Mouse (Mus musculus) CH12.LX (cell line): Measurements from ENCODE around the gene Pde4d. TPM values are rescaled to one million over a fixed set of nuclear protein-coding genes. Genes with fewer than 3 reads are reported as not detected.

Source experiments
- DNase-seq: peaks from one replicate; pipeline ENCODE4 v3.0.0-alpha.2; 2013; ENCODE audit errors: extremely low read depth
- H3K27ac ChIP-seq: 2 replicates; pipeline ENCODE4 v1.5.1; 2012; ENCODE audit warnings: low read depth, mild to moderate bottlenecking, control low read depth, moderate library complexity; ENCODE audit not compliant: insufficient read depth
- H3K27me3 ChIP-seq: replicated peaks from 2 replicates; pipeline ENCODE3; 2012; ENCODE audit warnings: inconsistent platforms
- H3K36me3 ChIP-seq, 2 experiments: replicated peaks in 1 of 2; 2 replicates each; pipeline versions ENCODE3 to v1.6.1; 2012; ENCODE audit warnings: inconsistent platforms in 1 of 2, low read length in 1 of 2, mild to moderate bottlenecking in 1 of 2, mixed read lengths in 1 of 2, moderate library complexity in 1 of 2; ENCODE audit not compliant: control insufficient read depth in 1 of 2, insufficient read depth in 1 of 2
- H3K4me1 ChIP-seq, 2 experiments: 2 replicates each; pipeline ENCODE4 v1.6.1; 2012; ENCODE audit warnings: inconsistent platforms in 1 of 2, moderate library complexity in 1 of 2; ENCODE audit not compliant: insufficient read depth in 2 of 2, control insufficient read depth in 1 of 2
- H3K4me2 ChIP-seq: 2 replicates; pipeline ENCODE4 v1.6.1; 2012; ENCODE audit warnings: low read depth, mild to moderate bottlenecking, control low read depth; ENCODE audit not compliant: poor library complexity, insufficient read depth, severe bottlenecking
- H3K4me3 ChIP-seq, 3 experiments: fragments of 150-350 bp in 1 of 3; sonication (generic) in 1 of 3; replicated peaks in 1 of 3; 2 replicates each; pipeline versions ENCODE3 to v1.5.1; 2011 to 2012; ENCODE audit warnings: low read depth in 2 of 3, low read length in 2 of 3, mild to moderate bottlenecking in 2 of 3, moderate library complexity in 2 of 3, control low read depth in 1 of 3, improper control_type of control experiment in 1 of 3, inconsistent platforms in 1 of 3, mixed read lengths in 1 of 3; ENCODE audit not compliant: poor library complexity in 1 of 3
- H3K79me2 ChIP-seq: replicated peaks from 2 replicates; pipeline ENCODE4 v1.6.1; 2012; ENCODE audit warnings: mild to moderate bottlenecking, moderate library complexity; ENCODE audit not compliant: control insufficient read depth, poor library complexity, insufficient read depth, severe bottlenecking; ENCODE audit errors: extremely low read depth
- H3K9ac ChIP-seq: 2 replicates; pipeline ENCODE4 v1.6.1; 2012; ENCODE audit warnings: low read depth, mild to moderate bottlenecking, control low read depth, moderate library complexity; ENCODE audit not compliant: insufficient read depth
- H3K9me3 ChIP-seq: replicated peaks from 2 replicates; pipeline ENCODE3; 2012; ENCODE audit warnings: low read length, inconsistent platforms, mixed read lengths
- CHD1 ChIP-seq: IDR thresholded peaks from 2 replicates; pipeline ENCODE4 v1.6.1; 2012; ENCODE audit warnings: low read depth, low read length, improper control_type of control experiment, inconsistent platforms
- CHD2 ChIP-seq: IDR thresholded peaks from 2 replicates; pipeline ENCODE4 v1.6.1; 2011; ENCODE audit warnings: low read length, improper control_type of control experiment
- CTCF ChIP-seq, 2 experiments: IDR thresholded peaks in 1 of 2; conservative IDR thresholded peaks in 1 of 2; 2 replicates each; pipeline ENCODE4 v1.5.1; 2011 to 2012; ENCODE audit warnings: low read depth in 2 of 2, low read length in 2 of 2, improper control_type of control experiment in 1 of 2, inconsistent platforms in 1 of 2, mild to moderate bottlenecking in 1 of 2, moderate library complexity in 1 of 2
- ELF1 ChIP-seq: IDR thresholded peaks from 2 replicates; pipeline ENCODE4 v1.6.1; 2014; ENCODE audit warnings: low read depth, mild to moderate bottlenecking, inconsistent platforms, low read length, improper control_type of control experiment
- ETS1 ChIP-seq: conservative IDR thresholded peaks from 2 replicates; pipeline ENCODE4 v1.6.1; 2012; ENCODE audit warnings: low read depth, mild to moderate bottlenecking, inconsistent platforms, low read length, improper control_type of control experiment, moderate library complexity
- GABPA ChIP-seq: IDR thresholded peaks from 2 replicates; pipeline ENCODE4 v1.6.1; 2012; ENCODE audit warnings: low read depth, low read length, improper control_type of control experiment, inconsistent platforms; ENCODE audit not compliant: insufficient replicate concordance
- JUND ChIP-seq: conservative IDR thresholded peaks from 2 replicates; pipeline ENCODE4 v1.6.1; 2011; ENCODE audit warnings: low read depth, low read length, improper control_type of control experiment
- KAT2A ChIP-seq: IDR thresholded peaks from 2 replicates; pipeline ENCODE4 v1.6.1; 2012; ENCODE audit warnings: low read length, improper control_type of control experiment, inconsistent platforms; ENCODE audit not compliant: insufficient replicate concordance
- MAFK ChIP-seq: IDR thresholded peaks from 2 replicates; pipeline ENCODE4 v1.6.1; 2011; ENCODE audit warnings: low read length, improper control_type of control experiment; ENCODE audit not compliant: insufficient replicate concordance
- MAX ChIP-seq: IDR thresholded peaks from 2 replicates; pipeline ENCODE4 v1.6.1; 2011; ENCODE audit warnings: low read length, improper control_type of control experiment
- MAZ ChIP-seq: IDR thresholded peaks from 2 replicates; pipeline ENCODE4 v1.6.1; 2012; ENCODE audit warnings: low read depth, mild to moderate bottlenecking, inconsistent platforms, low read length, improper control_type of control experiment, moderate library complexity
- MXI1 ChIP-seq: IDR thresholded peaks from 2 replicates; pipeline ENCODE4 v1.6.1; 2011; ENCODE audit warnings: mild to moderate bottlenecking, low read depth, low read length, improper control_type of control experiment
- NRF1 ChIP-seq: IDR thresholded peaks from 2 replicates; pipeline ENCODE4 v1.6.1; 2014; ENCODE audit warnings: low read depth, mild to moderate bottlenecking, inconsistent platforms, low read length, improper control_type of control experiment, moderate library complexity
- RAD21 ChIP-seq: IDR thresholded peaks from 2 replicates; pipeline ENCODE4 v1.6.1; 2011; ENCODE audit warnings: low read depth, mild to moderate bottlenecking, low read length, improper control_type of control experiment, moderate library complexity
- SIN3A ChIP-seq: IDR thresholded peaks from 2 replicates; pipeline ENCODE4 v1.6.1; 2012; ENCODE audit warnings: low read length, improper control_type of control experiment, inconsistent platforms
- SMC3 ChIP-seq: IDR thresholded peaks from 2 replicates; pipeline ENCODE4 v1.6.1; 2011; ENCODE audit warnings: low read depth, low read length, improper control_type of control experiment
- TBP ChIP-seq: conservative IDR thresholded peaks from 2 replicates; pipeline ENCODE4 v1.6.1; 2011; ENCODE audit warnings: low read depth, low read length, improper control_type of control experiment
- USF1 ChIP-seq: IDR thresholded peaks from 2 replicates; pipeline ENCODE4 v1.6.1; 2014; ENCODE audit warnings: low read depth, mild to moderate bottlenecking, inconsistent platforms, low read length, improper control_type of control experiment
- ZC3H11A ChIP-seq: IDR thresholded peaks from 2 replicates; pipeline ENCODE4 v1.6.1; 2012; ENCODE audit warnings: low read depth, mild to moderate bottlenecking, inconsistent platforms, low read length, improper control_type of control experiment
- ZKSCAN1 ChIP-seq: IDR thresholded peaks from 2 replicates; pipeline ENCODE4 v1.6.1; 2012; ENCODE audit warnings: low read depth, inconsistent platforms, low read length, improper control_type of control experiment, borderline replicate concordance
- ZMIZ1 ChIP-seq: IDR thresholded peaks from 2 replicates; pipeline ENCODE4 v1.6.1; 2012; ENCODE audit warnings: low read depth, mild to moderate bottlenecking, inconsistent platforms, low read length, improper control_type of control experiment
- dilution Hi-C: fragments of 300-500 bp; cut with MboI; formaldehyde crosslinking; loops from 2 replicates; pipeline ENCODE4 v1.14.3; 2020; ENCODE audit warnings: low sequenced_read_pairs; ENCODE audit not compliant: extremely low pct_unique_long_range_greater_than_20kb, extremely low pct_ligation_motif_present
- in situ Hi-C: fragments of 300-500 bp; cut with MboI; formaldehyde crosslinking; loops from 3 replicates; pipeline ENCODE4 v1.14.3; 2019; ENCODE audit warnings: low sequenced_read_pairs, low pct_ligation_motif_present, low pct_unique_long_range_greater_than_20kb, mixed read lengths
- polyA plus RNA-seq: library from polyadenylated mRNA; unstranded; fragments of >175 nt; gene quantifications from 2 replicates; pipeline ENCODE4 v1.2.1, GENCODE M21; 2012; ENCODE audit warnings: low read depth; ENCODE audit not compliant: insufficient read length
- total RNA-seq, 2 experiments: library from RNA; depleted of rRNA; stranded (reverse); fragments of 300-350 nt in 1 of 2; fragments of >200 nt in 1 of 2; gene quantifications; 2 replicates each; pipeline ENCODE4 v1.2.3; 2012 to 2014

The Pde4d gene
- total and polyA plus RNA-seq, 3 experiments, result not detected

DNA sequence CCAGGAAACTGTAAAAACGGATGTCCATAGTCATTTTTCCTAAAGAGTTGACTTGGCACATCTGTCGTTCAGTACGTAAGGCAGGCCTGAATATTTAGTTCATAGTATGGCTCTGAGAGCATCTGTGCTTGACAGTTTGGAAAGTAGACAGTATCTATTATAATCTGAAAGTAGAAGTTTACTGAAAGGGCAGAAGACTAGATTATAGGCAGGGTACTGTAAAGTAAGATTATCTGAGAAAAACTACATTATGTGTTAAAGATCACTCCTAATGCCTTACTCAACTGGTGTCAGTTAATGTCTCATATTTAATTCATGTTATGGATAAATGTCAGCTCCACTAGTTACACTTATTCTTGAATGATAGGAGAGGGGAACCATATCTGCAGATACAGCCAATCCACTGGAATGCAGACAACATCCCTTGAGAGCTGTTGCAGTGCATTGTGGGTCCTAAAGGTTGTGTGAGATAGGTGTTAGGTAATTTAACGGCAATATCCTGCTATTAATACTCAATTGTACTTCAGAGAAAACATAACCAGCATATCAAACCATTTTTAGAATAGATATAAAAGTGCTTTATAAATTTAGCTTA lies 1232.0 kb downstream of the Pde4d start:
- Histone ChIP-seq H3K27me3 (no peaks in the 10 kb centered on the region), H3K36me3 (no peaks in the 10 kb centered on the region), H3K9me3 (peaks cover 45% of the 10 kb centered on the region), H3K4me1 (no peaks in the 10 kb centered on the region), H3K79me2 (no peaks in the 10 kb centered on the region), H3K4me2 (no peak overlapping the region), H3K9ac (no peak overlapping the region), H3K4me3 (no peak overlapping the region), H3K27ac (no peak overlapping the region)
- in situ Hi-C loops (no loop called here), dilution Hi-C loops (no loop called here)
- no peak for DNase-seq
- TF ChIP-seq MAZ, result no peak
- TF ChIP-seq ETS1, result no peak
- TF ChIP-seq SIN3A, result no peak
- no peak for TF ChIP-seq RAD21
- no peak for TF ChIP-seq GABPA
- no peak for TF ChIP-seq ZC3H11A
- no peak for TF ChIP-seq CHD1
- no peak for TF ChIP-seq KAT2A
- no peak for TF ChIP-seq ELF1
- TF ChIP-seq USF1, result no peak
- no peak for TF ChIP-seq SMC3
- TF ChIP-seq ZKSCAN1, result no peak
- no peak for TF ChIP-seq JUND
- no peak for TF ChIP-seq NRF1
- no peak for TF ChIP-seq CTCF (conservative IDR thresholded peaks at IDR 0.05 in 1 of 2, IDR thresholded peaks at IDR 0.05 in 1 of 2; ENCODE audit: low read depth in 2 of 2, low read length in 2 of 2)
- TF ChIP-seq MXI1, result no peak
- TF ChIP-seq MAFK, result no peak
- no peak for TF ChIP-seq ZMIZ1

GRCm38 (mm10) chr13:109683001-109683400 lies 1233.3 kb downstream of the Pde4d start:
- no peaks in the 10 kb centered on the region for H3K79me2 ChIP-seq
- H3K27me3 ChIP-seq, result no peaks in the 10 kb centered on the region
- peaks cover 42% of the 10 kb centered on the region for H3K9me3 ChIP-seq
- no peak for DNase-seq
- H3K9ac ChIP-seq, result no peak overlapping the region
- no peaks in the 10 kb centered on the region for H3K4me1 ChIP-seq
- dilution Hi-C loops, result no loop called here
- no peaks in the 10 kb centered on the region for H3K36me3 ChIP-seq
- TF ChIP-seq GABPA, result no peak
- no peak for TF ChIP-seq ETS1
- no peak for TF ChIP-seq ZC3H11A
- no peak for TF ChIP-seq TBP
- no peak for TF ChIP-seq MAX
- no peak for TF ChIP-seq NRF1
- no peak for TF ChIP-seq CHD2
- TF ChIP-seq JUND, result no peak
- TF ChIP-seq, all 38 proteins: peak for 0
- H3K27ac ChIP-seq, result no peak overlapping the region
- in situ Hi-C loops, result no loop called here
- H3K4me2 ChIP-seq, result no peak overlapping the region
- no peak overlapping the region for H3K4me3 ChIP-seq
